Mouse (Mus musculus) ovary, postnatal 14 days (tissue): ENCODE data around the gene Rcc2.

Source experiments
- DNase-seq: peaks from one replicate; pipeline ENCODE4 v3.0.0; 2022; ENCODE audit warnings: low spot score

The Rcc2 gene

GRCm38 (mm10) chr4:140700269-140701018, at the start of gene Rcc2:
Rcc2 (plus strand) TSS chr4:140700541.
- DNase-seq = no peak

- DNase-seq = no peak
Observed at GRCm38 (mm10) chr4:140653835-140654583, 46.3 kb upstream of the Rcc2 start.

- no peak for DNase-seq
Observed at GRCm38 (mm10) chr4:140654798-140655197, 45.5 kb upstream of the Rcc2 start.

GRCm38 (mm10) chr4:140656529-140656928, 43.8 kb upstream of the Rcc2 start:
- no peak for DNase-seq

GRCm38 (mm10) chr4:140657681-140658575, 42.4 kb upstream of the Rcc2 start:
- peak; percentile 41 for DNase-seq

GRCm38 (mm10) chr4:140661406-140662022, 38.8 kb upstream of the Rcc2 start:
- DNase-seq = no peak

- DNase-seq = no peak
Observed at GRCm38 (mm10) chr4:140662453-140662852, 37.9 kb upstream of the Rcc2 start.

GRCm38 (mm10) chr4:140662882-140663585, 37.3 kb upstream of the Rcc2 start:
- DNase-seq = no peak

- no peak for DNase-seq
Observed at GRCm38 (mm10) chr4:140665053-140665452, 35.3 kb upstream of the Rcc2 start.

GRCm38 (mm10) chr4:140665760-140666159, 34.6 kb upstream of the Rcc2 start, which contains the start of gene Arhgef10l:
Arhgef10l (minus strand) TSS chr4:140666012.
- DNase-seq = no peak

GRCm38 (mm10) chr4:140667802-140668201, 32.5 kb upstream of the Rcc2 start:
- no peak for DNase-seq

GRCm38 (mm10) chr4:140673527-140674264, 26.6 kb upstream of the Rcc2 start:
- no peak for DNase-seq

GRCm38 (mm10) chr4:140674345-140674926, 25.9 kb upstream of the Rcc2 start:
- peak; percentile 87 for DNase-seq

GRCm38 (mm10) chr4:140679038-140679437, 21.3 kb upstream of the Rcc2 start:
- DNase-seq = no peak

- peak; percentile 80 for DNase-seq
Observed at GRCm38 (mm10) chr4:140679723-140680380, 20.5 kb upstream of the Rcc2 start.

- DNase-seq = no peak
Observed at GRCm38 (mm10) chr4:140680731-140681397, 19.5 kb upstream of the Rcc2 start.

- DNase-seq = no peak
Observed at GRCm38 (mm10) chr4:140683608-140684007, 16.7 kb upstream of the Rcc2 start.

- DNase-seq = peak; percentile 42
Observed at GRCm38 (mm10) chr4:140684141-140684871, 16.0 kb upstream of the Rcc2 start.
